Mouse (Mus musculus) forebrain, postnatal 0 days (tissue): Measurements from ENCODE around the gene Adprh. TPM values are rescaled to one million over a fixed set of nuclear protein-coding genes. Genes with fewer than 3 reads are reported as not detected.
A peak's percentile ranks its signal among the peaks of the same experiment; 100 is the strongest.

Experiments
- ATAC-seq: fragments of 200-750 bp; cut with Nextera tagmentation; 2 replicates; pipeline ENCODE4 v1.8.0; 2017; ENCODE audit warnings: mild to moderate bottlenecking, moderate library complexity
- DNase-seq: peaks from one replicate; pipeline ENCODE4 v3.0.0-alpha.2; 2015
- H3K27ac ChIP-seq: fragments of 300-500 bp; sonication (generic); 2 replicates; pipeline ENCODE4 v1.5.1; 2014; ENCODE audit warnings: low read depth, mild to moderate bottlenecking, antibody characterized with exemption, low read length, moderate library complexity, mixed read lengths
- H3K27me3 ChIP-seq: fragments of 300-500 bp; sonication (generic); 2 replicates; pipeline ENCODE4 v1.6.1; 2014; ENCODE audit warnings: mild to moderate bottlenecking, low read length, mixed read lengths; ENCODE audit not compliant: insufficient read depth
- H3K36me3 ChIP-seq: fragments of 300-500 bp; sonication (generic); 2 replicates; pipeline ENCODE4 v1.6.1; 2014; ENCODE audit warnings: mild to moderate bottlenecking, moderate library complexity; ENCODE audit not compliant: insufficient read depth
- H3K4me1 ChIP-seq: fragments of 300-500 bp; sonication (generic); 2 replicates; pipeline ENCODE4 v1.6.1; 2014; ENCODE audit warnings: antibody characterized with exemption; ENCODE audit not compliant: insufficient read depth
- H3K4me2 ChIP-seq: fragments of 300-500 bp; sonication (generic); 2 replicates; pipeline ENCODE4 v1.6.1; 2014; ENCODE audit warnings: low read depth, mild to moderate bottlenecking, moderate library complexity
- H3K4me3 ChIP-seq: fragments of 300-500 bp; sonication (generic); 2 replicates; pipeline ENCODE4 v1.5.1; 2014; ENCODE audit warnings: low read depth, low read length, mixed read lengths
- H3K9ac ChIP-seq: fragments of 300-500 bp; sonication (generic); 2 replicates; pipeline ENCODE4 v1.6.1; 2014; ENCODE audit warnings: mild to moderate bottlenecking
- H3K9me3 ChIP-seq: fragments of 300-500 bp; sonication (generic); 2 replicates; pipeline ENCODE4 v1.6.1; 2016; ENCODE audit warnings: low read length
- CTCF ChIP-seq: sonication (generic); IDR thresholded peaks from 2 replicates; pipeline ENCODE4 v1.5.1; 2016; ENCODE audit warnings: antibody characterized with exemption, control low read depth, low read depth
- WGBS: fragments of 180-500 bp; shearing (Covaris S2); extraction: QIAGEN DNeasy Blood & Tissue Kit; methylation state at CpG from one replicate; pipeline ENCODE4 v1.1.7; 2014; 5-methylcytosine and 5-hydroxymethylcytosine counted together
- polyA plus RNA-seq: library from polyadenylated mRNA; unstranded; fragments of >200 nt; fragmentation: Nextera tagmentation; extraction: Ambion mirVana; gene quantifications from 2 replicates; pipeline ENCODE4 v1.2.1, GENCODE M21; 2015
- total RNA-seq: library from RNA; depleted of rRNA; stranded (reverse); fragments of >200 nt; gene quantifications from 2 replicates; pipeline ENCODE4 v1.2.3, GENCODE M21; 2014; rRNA removed

Gene Adprh
- total RNA-seq: 40.8 and 42.9 TPM in 2 replicates
- polyA plus RNA-seq: 130 and 134 TPM in 2 replicates

- 2% methylated on average over 56 of the region's 61 CpGs for WGBS
- peak within 1 kb of the TSS; percentile 81 for H3K4me2 ChIP-seq
- peak within 1 kb of the TSS; percentile 77 for H3K4me3 ChIP-seq
- peak; percentile 87 for DNase-seq
- H3K4me1 ChIP-seq: peaks cover 7% of the 10 kb centered on the region; the same call in 1 of the 2 replicates
- H3K9me3 ChIP-seq: no peaks in the 10 kb centered on the region
- H3K27ac ChIP-seq: peak within 1 kb of the TSS; percentile 89
- peak; percentile 28; the same call in 1 of the 2 replicates for TF ChIP-seq CTCF
- peaks cover 15% of the 10 kb centered on the region for H3K36me3 ChIP-seq
- H3K9ac ChIP-seq: peak within 1 kb of the TSS; percentile 94
- peak; percentile 98 for ATAC-seq
- no peaks in the 10 kb centered on the region for H3K27me3 ChIP-seq
These were observed at the start of gene Adprh for GRCm38 (mm10) chr16:38452442-38453202. Gene Adprh (minus strand): TSS chr16:38452703.

DNA sequence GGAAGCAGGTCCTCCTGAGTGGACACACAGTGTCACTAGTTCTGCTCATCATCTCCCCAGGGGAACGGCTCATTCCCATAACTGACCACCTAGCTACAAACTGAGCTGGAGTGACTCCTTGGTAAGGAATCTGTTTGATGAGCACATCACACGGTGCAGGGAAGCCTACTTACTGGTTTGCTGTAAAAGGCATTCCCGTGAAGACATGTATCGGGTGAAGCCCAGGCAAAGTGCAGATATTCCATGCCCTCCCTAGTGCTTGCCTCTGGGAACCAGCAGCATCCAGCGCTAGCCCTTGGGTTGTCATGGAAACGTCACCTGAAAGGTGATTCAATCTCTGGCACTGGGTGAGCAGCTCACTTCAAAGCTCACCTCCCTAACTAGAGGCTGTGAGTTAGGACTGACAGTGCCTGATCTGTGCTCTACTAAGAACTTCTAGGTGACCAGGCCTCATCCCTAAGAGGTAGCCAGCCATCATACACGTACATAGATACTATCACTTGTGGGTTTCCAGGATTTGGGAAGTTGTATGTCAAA lies 44.2 kb upstream of the Adprh start:
- Histone ChIP-seq H3K9ac (no peak overlapping the region), H3K4me1 (no peaks in the 10 kb centered on the region), H3K27ac (no peak overlapping the region), H3K4me3 (no peak overlapping the region), H3K27me3 (no peaks in the 10 kb centered on the region), H3K36me3 (peaks cover 27% of the 10 kb centered on the region), H3K4me2 (no peak overlapping the region), H3K9me3 (no peaks in the 10 kb centered on the region)
- 77% methylated on average over 7 of the region's 7 CpGs for WGBS
- TF ChIP-seq CTCF: no peak
- DNase-seq (no peak), ATAC-seq (no peak)

DNA sequence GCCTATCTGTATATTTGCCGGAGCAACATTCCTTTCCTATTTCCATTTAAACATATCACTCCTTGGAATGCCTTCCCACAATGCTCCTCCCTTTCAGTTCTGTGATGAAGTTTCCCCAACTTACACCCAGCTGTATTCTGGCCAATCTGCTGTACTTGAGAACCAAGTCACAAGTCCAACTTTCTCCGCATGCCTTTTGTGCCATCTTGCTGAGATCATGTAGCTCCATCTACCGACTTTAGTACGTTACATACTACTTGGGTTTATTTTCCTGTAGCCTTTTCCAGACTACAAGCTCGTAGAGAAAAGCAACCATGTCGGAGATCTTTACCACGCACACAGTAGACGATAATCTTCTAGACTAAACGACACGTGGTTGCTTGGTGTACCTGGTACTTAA lies 41.4 kb upstream of the Adprh start:
- Histone ChIP-seq H3K9ac (no peak overlapping the region), H3K27me3 (no peaks in the 10 kb centered on the region), H3K27ac (no peak overlapping the region), H3K36me3 (peaks cover 12% of the 10 kb centered on the region), H3K4me3 (no peak overlapping the region), H3K9me3 (no peaks in the 10 kb centered on the region), H3K4me1 (no peaks in the 10 kb centered on the region), H3K4me2 (no peak overlapping the region)
- 0 out of 2 replicates have a peak, but pooled peaks have one; percentile 5 for TF ChIP-seq CTCF
- DNase-seq (peak; percentile 11), ATAC-seq (no peak)
- WGBS: 91% methylated on average over 10 of the region's 10 CpGs

- 0 out of 2 replicates have a peak, but pooled peaks cover 5% of the 10 kb centered on the region for H3K36me3 ChIP-seq
- no peaks in the 10 kb centered on the region for H3K27me3 ChIP-seq
- no peaks in the 10 kb centered on the region for H3K4me1 ChIP-seq
- DNase-seq: no peak
- TF ChIP-seq CTCF: no peak
- no peak overlapping the region for H3K9ac ChIP-seq
- 91% methylated on average over 3 of the region's 3 CpGs for WGBS
- H3K4me2 ChIP-seq: no peak overlapping the region
- H3K27ac ChIP-seq: no peak overlapping the region
- no peak overlapping the region for H3K4me3 ChIP-seq
- H3K9me3 ChIP-seq: no peaks in the 10 kb centered on the region
- no peak for ATAC-seq
These were observed 40.0 kb upstream of the Adprh start for GRCm38 (mm10) chr16:38492551-38492950.

GRCm38 (mm10) chr16:38483582-38484309 lies 31.2 kb upstream of the Adprh start:
- no peak for TF ChIP-seq CTCF
- Histone ChIP-seq H3K4me1 (no peaks in the 10 kb centered on the region), H3K27me3 (no peaks in the 10 kb centered on the region), H3K27ac (no peak overlapping the region), H3K4me3 (peak overlapping the region; percentile 35), H3K36me3 (no peaks in the 10 kb centered on the region), H3K9ac (no peak overlapping the region), H3K9me3 (no peaks in the 10 kb centered on the region), H3K4me2 (peak overlapping the region; percentile 52)
- 47% methylated on average over 41 of the region's 42 CpGs for WGBS
- DNase-seq (no peak), ATAC-seq (peak; percentile 34)

GRCm38 (mm10) chr16:38482780-38483562 lies 30.5 kb upstream of the Adprh start:
- peak overlapping the region; percentile 28; the same call in 1 of the 2 replicates for H3K9ac ChIP-seq
- peak overlapping the region; percentile 35 for H3K4me3 ChIP-seq
- ATAC-seq: peak; percentile 60
- H3K9me3 ChIP-seq: no peaks in the 10 kb centered on the region
- H3K27me3 ChIP-seq: no peaks in the 10 kb centered on the region
- peak; percentile 52 for TF ChIP-seq CTCF
- peak; percentile 50 for DNase-seq
- WGBS: 27% methylated on average over 32 of the region's 32 CpGs
- peak overlapping the region; percentile 52 for H3K4me2 ChIP-seq
- no peaks in the 10 kb centered on the region for H3K4me1 ChIP-seq
- no peak overlapping the region for H3K27ac ChIP-seq
- no peaks in the 10 kb centered on the region for H3K36me3 ChIP-seq
